Mouse (Mus musculus) spleen, adult 2 months (tissue): ENCODE measurements at regions not wholly inside any gene's neighbourhood (a gene's known extent, or its start where the extent isn't known, plus 50 kb on each side); places are given as distances from the start of the nearest gene placed in this dataset.

Experiments
- DNase-seq, 2 experiments: peaks; one replicate each; pipeline versions ENCODE4 v3.0.0 to v3.0.0-alpha.2; 2012 to 2021; ENCODE audit warnings: low spot score in 2 of 2, low read depth in 1 of 2
- H3K27ac ChIP-seq: fragments of 200-500 bp; 2 replicates; pipeline ENCODE4 v1.5.1; 2012; ENCODE audit warnings: low read length, inconsistent platforms; ENCODE audit not compliant: insufficient read depth
- H3K27me3 ChIP-seq: fragments of 200-500 bp; 2 replicates; pipeline ENCODE4 v1.6.1; 2012; ENCODE audit warnings: mild to moderate bottlenecking, moderate library complexity, low read length, inconsistent platforms; ENCODE audit not compliant: control insufficient read depth, insufficient read depth
- H3K36me3 ChIP-seq: fragments of 200-500 bp; 2 replicates; pipeline ENCODE4 v1.6.1; 2012; ENCODE audit warnings: mild to moderate bottlenecking, low read length, inconsistent platforms; ENCODE audit not compliant: control insufficient read depth, insufficient read depth
- H3K4me1 ChIP-seq: fragments of 200-500 bp; 2 replicates; pipeline ENCODE4 v1.6.1; 2011; ENCODE audit warnings: inconsistent platforms; ENCODE audit not compliant: control insufficient read depth, insufficient read depth, insufficient read length
- H3K4me3 ChIP-seq: fragments of 200-500 bp; 2 replicates; pipeline ENCODE4 v1.5.1; 2011; ENCODE audit warnings: mild to moderate bottlenecking, inconsistent platforms; ENCODE audit not compliant: insufficient read depth, insufficient read length; ENCODE audit errors: extremely low read depth
- CTCF ChIP-seq: fragments of 200-500 bp; IDR thresholded peaks from 2 replicates; pipeline ENCODE4 v1.5.1; 2011; ENCODE audit warnings: mild to moderate bottlenecking, inconsistent platforms; ENCODE audit not compliant: insufficient read depth, insufficient read length, insufficient replicate concordance; ENCODE audit errors: extremely low read depth
- POLR2A ChIP-seq: fragments of 200-500 bp; IDR thresholded peaks from 2 replicates; pipeline ENCODE4 v1.6.1; 2011; ENCODE audit warnings: low read depth, low read length, inconsistent platforms
- WGBS: fragments of 180-500 bp; shearing (Covaris S2); methylation state at CpG from one replicate; pipeline ENCODE4 v1.1.7; 2018; 5-methylcytosine and 5-hydroxymethylcytosine counted together

DNA sequence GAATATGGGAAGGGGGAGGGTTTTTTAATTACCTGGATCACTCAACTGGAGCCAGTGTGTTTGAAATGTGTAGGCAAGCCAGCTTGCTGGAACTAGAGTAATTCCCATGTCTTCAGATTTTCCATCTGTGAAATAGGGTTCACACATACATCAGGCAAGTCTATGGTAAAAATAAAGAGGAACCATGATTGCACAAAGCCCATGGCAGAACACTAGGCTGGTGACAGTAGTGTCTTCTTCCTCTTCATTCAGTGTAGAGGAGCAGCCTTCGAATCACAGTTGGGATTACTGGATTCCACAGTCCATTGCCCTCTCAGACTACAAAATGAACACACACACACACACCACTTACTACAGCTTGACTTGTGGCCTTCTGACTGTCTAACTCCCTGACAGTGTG lies 2150.5 kb upstream of the Gm7489 start:
- 88% methylated on average over 1 of the region's 1 CpGs for WGBS
- Histone ChIP-seq H3K36me3 (no peaks in the 10 kb centered on the region), H3K27me3 (no peaks in the 10 kb centered on the region), H3K4me1 (no peaks in the 10 kb centered on the region), H3K4me3 (no peak overlapping the region), H3K27ac (no peak overlapping the region)
- no peak for TF ChIP-seq POLR2A
- TF ChIP-seq CTCF, result no peak
- no peak for DNase-seq
